Mouse (Mus musculus): ENCODE results near the gene Rfx4.

Gene Rfx4

DNA sequence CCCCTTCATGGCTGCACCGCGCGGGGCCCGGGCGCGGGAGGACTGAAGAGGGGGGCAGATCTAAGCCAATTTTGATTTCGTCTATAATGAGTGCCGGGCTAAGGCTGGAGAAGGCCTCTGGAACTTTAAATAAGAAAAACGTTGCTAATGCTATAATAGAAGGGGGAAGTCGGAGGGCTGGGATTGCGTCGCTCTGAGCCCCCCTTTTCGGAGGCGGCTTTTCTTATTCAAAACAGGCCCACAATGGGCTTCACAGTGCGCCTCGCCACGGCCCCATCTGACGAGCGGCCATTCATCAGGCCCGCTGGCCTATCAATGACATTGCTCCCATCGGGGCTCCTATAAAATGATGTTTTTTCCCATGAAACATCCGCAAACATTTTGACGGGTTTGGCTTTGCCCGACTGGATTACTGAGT, at the start of gene Rfx4:
Gene Rfx4 (plus strand): TSS at position 277 of the 418 bp plus-strand sequence.
- no peak for DNase-seq (ENCODE audit: low spot score in 2 of 2)

DNA sequence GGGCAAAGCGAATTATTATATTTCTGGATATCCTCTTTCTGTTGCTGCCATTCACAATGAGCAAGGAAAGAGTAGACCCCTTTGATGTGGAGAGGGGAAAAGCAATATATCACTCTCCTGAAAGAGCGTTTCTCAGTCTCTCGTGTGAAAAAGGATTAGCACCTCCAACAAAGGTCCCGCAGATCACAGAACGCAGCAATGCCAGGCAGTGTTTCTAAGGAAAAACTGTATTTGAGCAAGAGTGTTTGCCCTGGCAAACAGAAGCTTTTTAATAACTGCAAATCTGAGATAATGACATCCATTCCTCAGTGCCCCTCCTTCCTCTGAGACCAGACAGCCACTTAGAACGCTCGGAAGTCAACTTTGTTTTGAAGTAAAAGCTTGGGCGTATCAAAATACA, 49.3 kb upstream of the Rfx4 start:
- DNase-seq (ENCODE audit: low spot score in 2 of 2): no peak

DNA sequence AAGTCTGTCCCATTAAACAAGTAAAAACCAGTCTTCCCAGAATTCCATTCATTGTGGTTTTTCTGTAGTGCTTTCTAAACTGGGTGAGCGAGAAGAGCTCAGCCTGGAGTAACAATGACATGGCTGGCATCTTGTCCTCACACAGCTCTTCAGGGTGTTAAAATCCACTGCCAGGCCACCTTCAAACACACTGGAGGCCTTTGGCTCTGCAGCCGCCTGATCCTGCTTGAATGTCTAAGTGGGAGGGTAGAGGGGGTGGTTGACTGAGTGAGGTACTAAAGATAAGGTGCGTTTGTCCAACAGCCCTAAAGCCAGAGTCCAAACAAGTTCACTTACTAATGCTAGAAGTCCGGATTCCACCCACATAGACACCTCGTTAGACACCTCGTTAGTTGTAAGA, 48.6 kb upstream of the Rfx4 start:
- no peak for DNase-seq (ENCODE audit: low spot score in 2 of 2)

DNA sequence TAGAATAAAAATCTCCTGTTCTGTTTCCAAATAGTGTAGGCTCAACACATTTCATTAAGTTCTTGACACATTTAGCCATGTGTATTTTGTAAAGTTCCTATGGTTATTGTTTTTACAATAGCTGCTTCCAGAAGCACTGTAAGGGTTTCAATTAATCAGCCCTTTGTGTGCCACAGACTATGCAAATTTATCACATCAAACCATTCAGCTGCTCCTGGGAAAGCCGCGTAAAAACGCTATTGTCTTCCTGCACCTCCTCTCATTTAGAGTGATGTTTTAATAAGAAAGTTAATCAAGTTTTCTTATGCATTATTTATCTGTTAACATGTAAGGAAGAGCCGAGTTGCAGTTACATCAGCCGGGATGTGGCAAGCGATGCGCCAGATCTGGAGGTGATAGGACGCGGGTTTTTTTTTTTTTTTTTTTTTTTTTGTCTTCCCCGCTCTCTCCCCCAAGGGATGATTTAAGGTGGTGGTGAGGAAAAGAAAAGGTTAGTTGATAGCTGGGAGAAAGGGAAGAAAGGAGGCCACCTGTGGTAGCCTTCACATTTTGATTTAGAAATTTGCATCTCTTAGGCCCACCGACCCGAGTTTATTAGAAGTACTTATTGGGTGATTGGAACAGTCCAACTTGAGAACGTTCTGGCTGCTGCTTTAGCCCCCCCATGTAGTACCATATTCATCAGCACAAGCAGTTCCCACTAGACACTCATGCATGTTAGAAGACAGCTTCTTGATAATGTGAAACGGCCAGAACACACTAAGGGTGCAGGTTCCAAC, 47.9 kb upstream of the Rfx4 start:
- no peak for DNase-seq (ENCODE audit: low spot score in 2 of 2)

DNA sequence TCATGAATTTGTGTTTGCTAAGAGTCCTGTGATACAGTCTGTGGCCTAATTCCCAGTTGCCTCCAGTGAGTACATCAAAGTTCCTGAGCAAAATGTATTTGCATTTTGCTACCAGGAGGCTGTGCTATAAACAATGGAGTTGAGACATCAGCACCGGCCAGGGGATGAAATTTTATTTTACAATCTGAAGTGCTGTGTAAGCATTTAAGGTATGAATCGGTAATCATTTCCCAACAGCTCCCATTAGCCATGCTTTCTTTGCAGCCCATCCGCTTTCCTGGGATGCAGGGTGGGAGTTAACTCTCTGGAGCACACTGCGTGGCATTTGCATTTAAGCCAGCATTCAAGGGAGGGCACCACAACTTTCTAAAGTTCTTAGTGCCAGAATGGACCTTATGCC, 45.7 kb upstream of the Rfx4 start:
- DNase-seq (ENCODE audit: low spot score in 2 of 2): no peak

DNA sequence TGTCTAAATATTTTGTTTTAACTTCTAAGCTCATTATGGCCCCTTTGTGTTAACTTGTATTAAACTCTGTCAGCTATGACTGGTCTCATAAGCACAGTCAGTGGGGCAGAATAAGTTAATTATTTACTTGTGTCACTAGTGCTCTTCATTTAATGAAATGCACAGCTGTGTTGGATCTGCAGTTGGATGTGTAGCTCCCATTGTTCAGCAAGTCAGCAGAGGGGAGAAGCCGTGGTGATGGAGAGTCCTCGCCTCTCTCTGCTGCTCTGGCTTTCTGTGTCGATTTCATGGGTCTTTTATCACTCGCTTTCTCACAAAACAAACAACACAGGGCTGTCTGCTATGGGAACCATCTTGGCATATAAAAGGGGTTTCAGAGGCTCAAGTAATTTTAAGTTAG, 45.0 kb upstream of the Rfx4 start:
- DNase-seq (ENCODE audit: low spot score in 2 of 2): no peak

DNA sequence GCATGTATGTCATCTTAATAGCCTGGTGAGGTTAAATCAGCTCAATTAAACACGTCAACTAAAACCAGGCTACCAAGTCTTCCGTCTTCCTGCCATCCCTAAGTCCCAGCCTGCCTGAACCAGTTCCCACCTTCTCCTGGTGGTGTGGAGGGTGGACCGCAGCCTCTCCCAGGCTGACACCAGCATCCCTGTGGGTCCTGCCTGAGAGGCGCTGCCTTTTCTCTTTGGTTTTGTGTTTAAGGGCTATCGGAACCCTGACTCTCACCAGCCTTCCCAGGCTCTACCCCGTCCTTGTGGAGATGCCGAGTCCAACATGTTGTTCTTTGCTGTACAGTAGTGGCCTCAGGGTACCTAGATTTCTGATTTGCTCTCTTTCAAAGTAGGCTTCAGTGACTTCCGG, 44.4 kb upstream of the Rfx4 start:
- no peak for DNase-seq (ENCODE audit: low spot score in 2 of 2)

DNA sequence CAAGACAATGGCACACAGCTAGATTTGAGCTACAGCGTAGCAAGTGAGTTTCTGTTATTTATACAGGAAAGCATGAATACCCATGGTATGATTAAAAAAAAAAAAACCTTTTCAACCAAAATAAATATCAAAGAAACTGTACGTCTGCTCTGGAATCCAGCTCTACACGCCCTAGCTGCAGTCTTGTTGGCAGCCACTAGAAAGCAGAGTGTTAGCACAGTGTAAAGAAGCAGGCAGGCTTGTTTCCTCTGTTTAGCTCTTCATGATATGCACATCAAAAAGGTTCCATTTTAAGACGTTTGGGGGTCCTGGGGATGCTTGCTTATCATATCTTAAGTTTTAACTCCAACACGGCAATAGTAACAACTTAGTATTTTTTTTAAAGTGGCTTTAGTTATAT, 43.9 kb upstream of the Rfx4 start:
- DNase-seq (ENCODE audit: low spot score in 2 of 2): no peak

DNA sequence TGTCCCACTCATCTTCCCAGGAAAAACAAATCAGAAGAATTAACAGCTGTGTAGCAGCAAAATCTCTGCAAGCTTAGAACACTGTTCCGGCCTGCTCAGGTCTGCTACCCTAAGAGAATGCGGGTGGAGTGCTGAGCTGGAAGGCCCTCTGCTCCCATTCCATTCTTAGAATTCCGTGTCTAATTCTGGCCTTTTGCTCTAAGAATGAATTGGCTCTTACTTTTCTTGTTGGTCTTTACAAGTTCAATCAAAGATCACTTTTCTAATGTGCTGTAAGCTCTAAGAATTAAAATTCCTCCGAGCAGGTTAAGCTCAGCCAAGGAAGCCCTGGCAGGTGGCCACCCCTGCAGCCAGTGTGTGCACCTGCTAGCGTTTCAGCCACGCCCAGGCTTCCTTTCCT, 43.3 kb upstream of the Rfx4 start:
- no peak for DNase-seq (ENCODE audit: low spot score in 2 of 2)

DNA sequence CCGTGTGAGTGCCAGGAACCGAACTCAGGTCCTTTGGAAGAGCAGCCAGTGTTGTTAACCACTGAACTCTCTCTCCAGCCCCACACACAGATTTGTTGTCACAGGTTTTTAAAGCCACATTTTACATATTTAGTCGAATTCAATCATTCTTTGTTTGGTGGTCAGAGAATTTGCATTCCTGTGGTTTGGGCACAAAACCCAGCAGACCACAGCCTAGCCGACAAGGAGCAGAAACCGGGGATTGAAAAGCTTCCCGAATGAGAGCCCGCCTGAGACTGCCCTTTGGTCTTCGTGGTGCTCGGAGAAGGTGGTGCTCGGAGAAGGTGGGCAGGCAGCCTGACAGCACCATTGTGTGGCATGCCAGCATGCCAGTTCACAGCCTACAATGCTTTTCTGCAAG, 42.8 kb upstream of the Rfx4 start:
- no peak for DNase-seq (ENCODE audit: low spot score in 2 of 2)

DNA sequence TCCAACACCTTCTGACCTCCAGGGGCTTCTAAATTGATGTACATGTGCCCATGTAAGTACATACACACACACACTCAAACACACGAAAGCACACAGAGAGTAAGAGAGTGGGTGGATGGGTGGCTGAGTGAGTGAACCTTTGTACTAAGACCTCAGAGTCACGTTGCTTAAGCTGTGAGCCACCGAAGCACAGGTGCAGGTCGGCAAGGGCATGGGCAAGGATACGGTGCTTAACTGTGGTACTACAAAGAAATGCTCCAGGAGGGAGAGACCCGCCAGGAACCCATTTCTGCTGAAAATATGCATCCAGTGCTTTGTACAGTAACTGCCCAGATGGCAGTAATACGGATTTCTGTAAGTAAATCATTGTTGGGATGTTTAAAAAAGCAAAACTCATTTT, 40.2 kb upstream of the Rfx4 start:
- no peak for DNase-seq (ENCODE audit: low spot score in 2 of 2)

DNA sequence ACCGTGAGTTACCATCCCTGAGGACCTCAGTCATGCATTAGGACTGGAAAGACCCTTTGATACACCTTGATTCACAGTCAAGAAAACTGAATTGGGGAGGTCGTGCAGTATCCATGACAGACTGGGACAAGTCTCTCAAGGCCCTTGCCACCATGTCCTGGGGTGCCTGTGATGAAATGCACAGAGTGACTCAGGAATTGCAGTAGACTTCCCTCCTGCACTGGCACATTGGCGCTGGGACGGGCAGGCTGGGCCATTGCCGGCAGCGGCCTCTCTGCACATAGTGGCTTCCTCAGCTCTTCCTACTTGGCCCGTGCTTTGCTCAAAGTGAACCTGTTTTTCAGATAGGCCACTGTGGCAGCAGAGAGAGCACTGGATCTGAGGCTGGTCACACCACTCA, 39.3 kb upstream of the Rfx4 start:
- no peak for DNase-seq (ENCODE audit: low spot score in 2 of 2)

DNA sequence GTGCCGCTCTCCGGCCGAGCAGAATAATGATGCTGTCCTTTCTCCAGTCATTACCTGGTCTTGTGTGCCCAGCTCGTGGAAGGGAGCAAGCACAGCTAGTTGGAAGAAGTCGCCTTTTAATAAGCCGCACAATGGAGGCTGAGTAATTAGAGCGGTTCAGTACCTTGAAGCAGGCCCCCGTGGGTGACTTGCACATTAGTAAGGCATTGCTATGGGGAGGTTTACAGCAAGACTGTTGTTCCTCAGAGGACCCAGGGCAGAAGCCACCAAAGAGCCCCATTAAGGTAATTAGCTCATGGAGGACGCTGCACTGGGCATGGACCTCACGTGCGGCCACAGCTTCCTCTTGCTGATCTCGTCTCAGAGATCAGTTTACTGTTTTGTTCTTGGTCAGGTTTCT, 33.2 kb upstream of the Rfx4 start:
- no peak for DNase-seq (ENCODE audit: low spot score in 2 of 2)

DNA sequence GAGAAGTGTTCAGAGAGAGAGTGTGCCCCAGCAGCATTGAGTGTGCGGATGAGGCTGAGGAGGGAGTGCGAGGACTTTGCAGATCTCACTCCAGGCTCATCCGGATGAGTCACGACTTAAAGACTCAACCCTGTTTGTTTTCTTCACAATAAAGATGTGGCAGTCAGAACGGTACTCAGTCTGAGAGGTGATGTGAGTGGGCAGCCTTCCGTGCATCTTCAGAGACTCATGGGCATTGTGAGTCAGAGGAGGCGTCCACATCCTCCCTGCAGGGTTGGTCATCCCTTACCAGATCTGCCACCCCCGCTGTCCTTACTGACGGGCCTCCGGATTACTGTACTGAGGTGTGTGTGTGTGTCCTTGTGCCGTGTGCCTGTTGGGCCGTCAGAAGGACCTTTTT, 28.9 kb upstream of the Rfx4 start:
- DNase-seq (ENCODE audit: low spot score in 2 of 2): no peak

DNA sequence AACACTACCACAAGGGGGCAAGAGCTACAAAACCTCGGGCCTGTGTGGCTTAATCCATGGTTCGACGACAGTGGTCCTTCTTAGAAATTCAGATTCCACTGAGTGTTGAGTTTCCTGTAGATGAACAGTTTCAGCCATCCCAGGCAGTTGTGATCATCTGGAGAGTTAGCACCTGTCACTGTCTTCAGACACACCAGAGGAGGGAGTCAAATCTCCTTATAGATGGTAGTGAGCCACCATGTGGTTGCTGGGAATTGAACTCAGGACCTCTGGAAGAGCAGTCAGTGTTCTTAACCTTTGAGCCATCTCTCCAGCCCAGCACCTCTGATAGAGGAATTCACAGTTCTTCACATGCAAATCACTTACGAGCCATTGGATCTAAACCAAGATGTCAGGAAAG, 28.1 kb upstream of the Rfx4 start:
- DNase-seq (ENCODE audit: low spot score in 2 of 2): no peak

DNA sequence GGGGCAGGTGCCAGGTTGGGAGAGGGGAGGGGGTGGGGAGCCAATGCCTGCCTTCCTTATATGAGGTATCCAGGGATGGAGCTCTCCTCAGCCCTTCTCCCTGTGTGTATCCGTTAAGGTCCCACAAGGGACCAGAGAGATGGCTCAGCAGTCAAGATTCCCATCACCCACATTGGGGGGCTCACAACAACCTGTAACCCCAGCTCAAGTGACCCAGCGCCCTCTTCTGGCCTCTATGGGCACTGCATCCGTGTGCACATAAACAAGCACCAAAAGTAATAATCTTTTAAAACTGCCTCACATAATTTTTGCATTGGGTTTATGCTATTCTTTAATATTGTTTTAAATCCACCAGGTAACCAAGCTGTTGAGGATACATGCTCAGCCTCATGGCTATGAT, 25.8 kb upstream of the Rfx4 start:
- no peak for DNase-seq (ENCODE audit: low spot score in 2 of 2)

DNA sequence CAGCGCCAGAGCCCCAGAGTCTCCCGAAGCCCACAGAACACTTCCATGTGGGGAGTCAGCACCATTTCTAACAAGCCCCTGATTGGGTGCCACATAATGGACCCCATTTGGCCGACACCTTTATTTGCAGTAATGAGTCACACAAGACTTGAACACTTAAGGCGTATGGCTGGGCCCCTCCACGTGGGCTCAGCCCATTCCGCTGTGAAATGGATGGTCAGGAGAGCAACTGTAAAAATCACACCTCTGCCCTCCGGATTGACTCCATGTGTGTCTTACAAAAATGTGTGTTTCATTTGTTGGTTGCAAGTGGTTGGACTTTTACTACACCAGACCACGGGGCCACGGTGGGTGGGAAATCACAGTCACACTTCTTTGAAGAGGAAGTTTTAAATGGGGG, 24.9 kb upstream of the Rfx4 start:
- DNase-seq (ENCODE audit: low spot score in 2 of 2): no peak

DNA sequence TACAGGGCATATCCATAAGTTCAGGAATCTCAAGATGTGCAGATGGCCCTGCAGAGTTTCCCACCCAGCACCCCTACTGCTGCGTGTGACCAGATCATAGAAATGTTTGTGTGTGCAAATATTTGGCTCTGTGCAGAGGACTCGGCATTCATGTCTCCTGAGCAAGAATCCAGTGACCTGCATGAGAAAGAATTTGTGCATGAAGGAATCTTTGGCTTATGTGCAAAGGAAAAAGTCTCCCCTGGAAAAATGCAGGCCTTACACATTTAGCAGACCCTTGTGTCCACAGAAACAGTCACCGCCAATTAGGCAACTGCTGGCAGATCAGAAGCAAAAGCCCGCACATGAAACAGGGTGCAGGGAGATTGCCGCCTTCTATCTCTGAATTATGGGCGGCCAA, 22.4 kb upstream of the Rfx4 start:
- no peak for DNase-seq (ENCODE audit: low spot score in 2 of 2)

DNA sequence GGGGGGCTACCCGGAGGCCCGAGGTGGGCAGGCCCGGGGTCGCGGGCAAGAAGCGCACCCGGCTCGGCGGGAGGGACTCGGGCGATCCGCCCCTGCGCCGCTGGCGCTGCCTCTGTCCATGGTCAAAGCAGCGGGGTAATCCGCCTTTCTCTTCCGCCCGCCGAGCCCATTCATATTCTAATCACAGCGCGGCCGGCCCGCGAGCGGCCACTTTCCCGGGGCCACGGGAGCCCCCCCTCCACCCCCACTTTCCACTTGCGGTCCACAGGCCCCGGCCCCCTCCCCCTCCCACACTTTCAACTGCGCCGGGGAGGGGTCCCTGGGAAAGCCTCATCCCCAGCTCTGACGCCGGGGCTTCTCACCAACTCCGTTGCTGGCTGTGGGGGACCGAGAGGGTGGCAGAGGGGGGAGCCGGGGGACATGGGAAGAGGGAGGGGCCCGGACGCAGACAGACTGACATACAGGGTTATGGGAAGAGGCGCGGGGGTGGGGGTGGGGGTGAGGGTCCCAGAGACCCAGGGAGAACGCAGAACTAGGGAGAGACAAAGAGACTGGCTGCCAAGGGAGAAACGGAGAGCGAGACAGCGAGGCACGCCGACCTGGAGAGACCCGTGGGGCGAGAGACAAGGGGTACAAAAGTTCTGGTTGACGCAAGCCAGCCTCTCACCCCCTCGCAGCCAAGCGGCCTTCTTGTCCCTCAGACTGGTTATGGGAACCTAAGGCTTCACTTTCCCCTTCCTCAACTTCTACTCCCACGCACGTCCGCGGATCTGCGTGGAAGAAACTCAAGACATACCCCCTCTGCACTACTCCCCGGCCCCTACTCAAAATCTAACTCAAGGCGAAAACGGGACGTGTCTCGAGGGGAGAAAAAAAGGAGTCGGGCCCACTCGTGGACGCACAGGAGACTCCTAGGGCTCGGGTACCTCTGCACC, 744 bp upstream of the Rfx4 start:
- no peak for DNase-seq (ENCODE audit: low spot score in 2 of 2)

DNA sequence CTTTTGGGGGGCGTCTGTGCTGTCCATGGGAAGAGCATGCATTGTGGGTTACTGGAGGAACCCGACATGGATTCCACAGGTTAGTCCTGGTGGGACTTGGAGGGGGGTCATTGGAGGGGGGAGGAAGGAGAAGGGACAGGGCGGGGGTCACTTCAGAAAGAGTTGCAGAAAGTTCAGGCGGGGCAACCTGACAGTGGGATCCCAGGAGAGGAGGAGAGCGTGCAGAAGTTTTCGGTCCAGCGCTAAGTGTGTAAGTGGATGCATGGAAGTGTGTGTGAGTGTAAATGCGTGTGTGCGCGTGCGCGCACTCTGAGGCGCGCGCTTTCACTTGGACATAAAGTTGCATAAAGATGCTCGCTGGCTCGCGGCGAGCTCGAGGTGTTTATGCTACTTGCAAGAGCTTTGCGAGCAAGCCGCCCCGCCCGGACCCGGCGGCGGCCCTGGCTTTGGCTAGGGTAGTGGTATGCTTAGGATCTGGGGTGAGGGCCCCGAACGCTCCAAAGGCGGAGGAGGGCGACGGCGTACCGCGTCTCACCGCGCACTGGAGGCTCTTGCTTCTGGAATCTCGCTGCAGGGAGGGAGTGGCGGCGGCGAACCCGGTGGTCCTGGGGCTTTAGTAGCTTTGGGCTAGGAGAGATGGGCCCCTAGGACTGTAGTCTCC, 703 bp downstream of the Rfx4 start:
- DNase-seq (ENCODE audit: low spot score in 2 of 2): no peak

DNA sequence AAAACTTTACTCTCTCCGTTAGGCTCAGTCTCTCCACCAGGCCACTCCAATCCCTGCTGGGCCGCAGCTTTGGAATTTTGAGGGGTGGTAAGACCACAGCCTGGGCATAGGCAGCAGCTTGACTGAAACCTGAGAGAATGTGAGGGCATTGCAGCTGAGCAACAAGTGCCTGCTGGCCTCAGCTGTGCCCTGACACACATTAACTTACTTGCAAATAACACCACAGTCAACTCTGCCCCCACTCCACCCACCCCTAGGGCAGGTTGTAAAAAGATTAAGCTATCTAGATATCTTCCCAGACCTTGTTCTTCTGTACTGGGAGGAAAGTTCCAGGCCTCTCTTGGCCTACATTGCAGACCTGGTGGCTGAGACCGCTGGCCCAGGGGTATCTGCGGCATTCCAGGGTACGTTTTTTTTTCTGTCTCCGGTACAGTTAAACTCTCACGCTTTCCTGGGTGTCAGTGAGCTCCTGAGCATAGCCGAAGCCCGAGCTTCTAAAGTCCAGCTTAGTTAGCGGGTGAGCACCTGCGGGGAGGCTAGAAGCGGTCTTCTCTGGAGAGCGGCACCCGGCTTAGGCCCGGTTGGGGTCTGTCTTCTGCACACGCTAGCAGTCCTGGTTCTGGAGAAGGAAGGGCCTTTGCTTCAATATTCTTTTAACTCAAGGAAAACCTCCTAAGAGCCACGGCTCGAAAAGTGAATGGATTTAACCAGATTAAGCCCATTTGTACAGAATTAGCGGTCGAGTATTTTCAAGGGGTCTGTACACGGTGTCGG, 1.8 kb downstream of the Rfx4 start:
- no peak for DNase-seq (ENCODE audit: low spot score in 2 of 2)

DNA sequence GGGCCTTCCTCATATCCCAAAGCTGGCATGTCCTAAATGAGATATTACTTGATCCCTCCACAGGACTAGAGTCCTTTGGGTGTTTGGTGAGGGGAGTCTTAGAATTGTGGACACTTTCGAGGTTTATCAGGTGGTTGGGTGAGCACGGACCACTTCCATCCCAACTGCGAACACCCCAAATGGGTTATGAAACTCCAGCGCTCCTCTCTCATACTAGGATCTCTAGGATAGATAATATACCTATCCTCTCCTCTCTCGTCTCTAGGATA, 2.3 kb downstream of the Rfx4 start:
- no peak for DNase-seq (ENCODE audit: low spot score in 2 of 2)

All from urinary bladder, postnatal 36 days (tissue).